Mouse (Mus musculus) regulatory T cell (primary cell): ENCODE measurements at regions not wholly inside any gene's neighbourhood (a gene's known extent, or its start where the extent isn't known, plus 50 kb on each side); places are given as distances from the start of the nearest gene placed in this dataset.
"Not testable (repeated sequence)": the region's sequence is repeated elsewhere in the genome, so short reads cannot be mapped to it uniquely, and the experiment has no call there.

ENCODE experiments used
- in situ Hi-C: fragments of 300-600 bp; cut with MboI, MseI; formaldehyde crosslinking; loops from one replicate; pipeline ENCODE4 v1.15.1; 2025; ENCODE audit warnings: high pct_unique_total_duplicates

- in situ Hi-C loops, result no loop called here
These were observed 106.8 kb upstream of the Nyap2 start for GRCm38 (mm10) chr1:80969927-80970326.

GRCm38 (mm10) chr1:80969194-80969593 is 107.6 kb upstream of the Nyap2 start:
- in situ Hi-C loops, result no loop called here

- in situ Hi-C loops, result no loop called here
These were observed 111.0 kb upstream of the Nyap2 start for GRCm38 (mm10) chr1:80965792-80966191.

GRCm38 (mm10) chr1:80964376-80964775 is 112.4 kb upstream of the Nyap2 start:
- in situ Hi-C loops, result no loop called here

GRCm38 (mm10) chr1:80963838-80964237 is 112.9 kb upstream of the Nyap2 start:
- in situ Hi-C loops, result no loop called here

- in situ Hi-C loops, result no loop called here
These were observed 126.3 kb upstream of the Nyap2 start for GRCm38 (mm10) chr1:80950406-80950805.

GRCm38 (mm10) chr1:80946049-80946448 is 130.7 kb upstream of the Nyap2 start:
- in situ Hi-C loops, result not testable (repeated sequence)

- in situ Hi-C loops, result no loop called here
These were observed 137.4 kb upstream of the Nyap2 start for GRCm38 (mm10) chr1:80939372-80939771.

- in situ Hi-C loops, result no loop called here
These were observed 141.0 kb upstream of the Dock10 start for GRCm38 (mm10) chr1:80899281-80899680.

GRCm38 (mm10) chr1:80874140-80874849 is 116.0 kb upstream of the Dock10 start:
- in situ Hi-C loops, result loop anchor here (5.0 kb wide), 1 partner anchor 47 kb away; no protein-coding TSS in a partner anchor

- in situ Hi-C loops, result loop anchor here (5.0 kb wide), 1 partner anchor 46 kb away; no protein-coding TSS in a partner anchor
These were observed 115.3 kb upstream of the Dock10 start for GRCm38 (mm10) chr1:80873596-80873995.

- in situ Hi-C loops, result no loop called here
These were observed 110.5 kb upstream of the Dock10 start for GRCm38 (mm10) chr1:80868805-80869204.

- in situ Hi-C loops, result no loop called here
These were observed 98.7 kb upstream of the Dock10 start for GRCm38 (mm10) chr1:80856981-80857380.

GRCm38 (mm10) chr1:80854945-80855656 is 96.8 kb upstream of the Dock10 start:
- in situ Hi-C loops, result no loop called here

GRCm38 (mm10) chr1:80854289-80854701 is 96.0 kb upstream of the Dock10 start:
- in situ Hi-C loops, result no loop called here

GRCm38 (mm10) chr1:80852761-80853160 is 94.4 kb upstream of the Dock10 start:
- in situ Hi-C loops, result no loop called here

- in situ Hi-C loops, result no loop called here
These were observed 72.0 kb upstream of the Dock10 start for GRCm38 (mm10) chr1:80830196-80830794.

GRCm38 (mm10) chr1:80826383-80826782 is 68.1 kb upstream of the Dock10 start:
- in situ Hi-C loops, result loop anchor here (5.0 kb wide), 2 partner anchors 46 to 466 kb away; no protein-coding TSS in a partner anchor

GRCm38 (mm10) chr1:80823953-80824352 is 65.6 kb upstream of the Dock10 start:
- in situ Hi-C loops, result no loop called here

GRCm38 (mm10) chr1:80822185-80822584 is 63.9 kb upstream of the Dock10 start:
- in situ Hi-C loops, result no loop called here

GRCm38 (mm10) chr1:80812906-80813305 is 54.6 kb upstream of the Dock10 start:
- in situ Hi-C loops, result no loop called here
